Mouse (Mus musculus): ENCODE results near the gene Zdhhc23.

GRCm38 (mm10) chr16:43972391-43972790 is 7.2 kb downstream of the Zdhhc23 start:
- TF ChIP-seq CTCF (IDR thresholded peaks at IDR 0.05; ENCODE audit: extremely low read depth, insufficient read length, insufficient replicate concordance, low read depth, low read length) (no peak), POLR2A (IDR thresholded peaks at IDR 0.05; ENCODE audit: low read depth, low read length) (no peak)

All from small intestine, adult 2 months (tissue).